Mouse (Mus musculus) midbrain, embryonic 14.5 days (tissue): ENCODE data around the gene Stk32c. TPM values are rescaled to one million over a fixed set of nuclear protein-coding genes. Genes with fewer than 3 reads are reported as not detected.

Experiments used
- ATAC-seq: fragments of 200-750 bp; cut with Nextera tagmentation; 2 replicates; pipeline ENCODE4 v1.8.0; 2017; ENCODE audit warnings: moderate number of reproducible peaks, moderate library complexity; ENCODE audit not compliant: low FRiP score, low TSS enrichment
- DNase-seq: peaks from one replicate; pipeline ENCODE4 v3.0.0-alpha.2; 2015
- H3K27ac ChIP-seq: fragments of 300-500 bp; sonication (generic); replicated peaks from 2 replicates; pipeline ENCODE4 v1.5.1; 2014; ENCODE audit warnings: mild to moderate bottlenecking, low read depth, low read length, moderate library complexity
- H3K27me3 ChIP-seq: fragments of 300-500 bp; sonication (generic); 2 replicates; pipeline ENCODE4 v1.6.1; 2014; ENCODE audit warnings: low read length, control low read depth, mixed read lengths; ENCODE audit not compliant: control insufficient read depth, insufficient read depth
- H3K36me3 ChIP-seq: fragments of 300-500 bp; sonication (generic); 2 replicates; pipeline ENCODE4 v1.6.1; 2014; ENCODE audit warnings: low read length, control low read depth; ENCODE audit not compliant: control insufficient read depth, insufficient read depth
- H3K4me1 ChIP-seq: fragments of 300-500 bp; sonication (generic); 2 replicates; pipeline ENCODE4 v1.6.1; 2014; ENCODE audit warnings: mild to moderate bottlenecking, antibody characterized with exemption, low read length, control low read depth; ENCODE audit not compliant: control insufficient read depth, insufficient read depth
- H3K4me2 ChIP-seq: fragments of 300-500 bp; sonication (generic); 2 replicates; pipeline ENCODE4 v1.6.1; 2014; ENCODE audit warnings: mild to moderate bottlenecking, low read length, moderate library complexity
- H3K4me3 ChIP-seq: fragments of 300-500 bp; sonication (generic); replicated peaks from 2 replicates; pipeline ENCODE4 v1.5.1; 2014; ENCODE audit warnings: low read depth, low read length
- H3K9ac ChIP-seq: fragments of 300-500 bp; sonication (generic); replicated peaks from 2 replicates; pipeline ENCODE4 v1.6.1; 2014; ENCODE audit warnings: mild to moderate bottlenecking, low read length, moderate library complexity
- H3K9me3 ChIP-seq: fragments of 300-500 bp; sonication (generic); 2 replicates; pipeline ENCODE4 v1.6.1; 2016; ENCODE audit warnings: low read length, control low read depth, mixed read lengths; ENCODE audit not compliant: control insufficient read depth
- WGBS: fragments of 180-500 bp; shearing (Covaris S2); extraction: QIAGEN DNeasy Blood & Tissue Kit; methylation state at CpG from one replicate; pipeline ENCODE4 v1.1.7; 2014; 5-methylcytosine and 5-hydroxymethylcytosine counted together
- polyA plus RNA-seq: library from polyadenylated mRNA; unstranded; fragments of >200 nt; fragmentation: Nextera tagmentation; extraction: Ambion mirVana; gene quantifications from 2 replicates; pipeline ENCODE4 v1.2.1, GENCODE M21; 2014

Gene Stk32c
- polyA plus RNA-seq, 1 experiment from 2014 or later: 0.99 TPM

GRCm38 (mm10) chr7:139086195-139087158 is 126.6 kb downstream of the Stk32c start:
- Histone ChIP-seq H3K36me3 (peaks cover 24% of the 10 kb centered on the region), H3K9me3 (no peaks in the 10 kb centered on the region), H3K4me1 (peaks cover 23% of the 10 kb centered on the region), H3K4me3 (peak overlapping the region; percentile 85), H3K27me3 (no peaks in the 10 kb centered on the region), H3K4me2 (peak overlapping the region; percentile 85), H3K9ac (peak overlapping the region; percentile 98), H3K27ac (peak overlapping the region; percentile 89)
- under 1% methylated on average over 61 of the region's 61 CpGs for WGBS
- DNase-seq: peak; percentile 79
- peak; percentile 70 for ATAC-seq

GRCm38 (mm10) chr7:139085629-139086194 is 127.4 kb downstream of the Stk32c start, which contains the start of gene Dpysl4:
Gene Dpysl4, plus strand, starts transcription at chr7:139086001.
- Histone ChIP-seq H3K4me3 (peak within 1 kb of the TSS; percentile 85), H3K4me2 (peak within 1 kb of the TSS; percentile 85), H3K27me3 (no peaks in the 10 kb centered on the region), H3K9me3 (no peaks in the 10 kb centered on the region), H3K9ac (peak within 1 kb of the TSS; percentile 98), H3K27ac (peak within 1 kb of the TSS; percentile 89), H3K4me1 (peaks cover 23% of the 10 kb centered on the region), H3K36me3 (peaks cover 16% of the 10 kb centered on the region)
- 6% methylated on average over 32 of the region's 32 CpGs for WGBS
- peak; percentile 87 for ATAC-seq
- peak; percentile 95 for DNase-seq

GRCm38 (mm10) chr7:139084316-139084715 is 128.8 kb downstream of the Stk32c start:
- 62% methylated on average over 1 of the region's 1 CpGs for WGBS
- Histone ChIP-seq H3K27me3 (no peaks in the 10 kb centered on the region), H3K4me1 (peaks cover 23% of the 10 kb centered on the region), H3K9me3 (no peaks in the 10 kb centered on the region), H3K4me2 (no peak overlapping the region), H3K27ac (no peak overlapping the region), H3K4me3 (no peak overlapping the region), H3K36me3 (0 out of 2 replicates have a peak, but pooled peaks cover 3% of the 10 kb centered on the region), H3K9ac (no peak overlapping the region)
- ATAC-seq: no peak
- no peak for DNase-seq

DNA sequence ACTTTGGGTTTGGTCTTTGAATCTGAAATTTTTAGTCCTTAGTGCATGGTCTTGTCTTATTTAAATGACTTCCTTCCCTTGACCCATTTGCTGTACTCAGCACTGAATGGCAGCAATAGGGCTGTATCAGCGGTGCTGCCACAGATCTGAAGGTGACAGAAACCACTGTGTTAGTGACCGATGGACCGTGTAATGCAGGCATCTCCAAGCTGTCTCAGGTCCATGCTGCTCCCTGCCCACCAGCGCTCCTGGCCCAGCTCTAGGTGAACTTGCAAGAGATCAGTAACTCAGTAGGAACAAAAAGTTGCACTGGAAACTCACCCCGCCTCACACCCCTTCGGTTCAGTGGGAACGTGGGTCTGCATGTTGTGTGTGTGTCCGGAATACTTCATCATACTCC is 130.8 kb downstream of the Stk32c start:
- Histone ChIP-seq H3K4me1 (peaks cover 18% of the 10 kb centered on the region), H3K27me3 (no peaks in the 10 kb centered on the region), H3K36me3 (no peaks in the 10 kb centered on the region), H3K9ac (no peak overlapping the region), H3K4me3 (no peak overlapping the region), H3K27ac (no peak overlapping the region), H3K9me3 (no peaks in the 10 kb centered on the region), H3K4me2 (no peak overlapping the region)
- DNase-seq: no peak
- no peak for ATAC-seq
- WGBS: 59% methylated on average over 8 of the region's 8 CpGs

GRCm38 (mm10) chr7:139081158-139081557 is 131.9 kb downstream of the Stk32c start:
- H3K9me3 ChIP-seq: no peaks in the 10 kb centered on the region
- H3K4me1 ChIP-seq: peaks cover 21% of the 10 kb centered on the region
- ATAC-seq (no peak), DNase-seq (no peak)
- 61% methylated on average over 5 of the region's 5 CpGs for WGBS
- H3K4me2 ChIP-seq: no peak overlapping the region
- no peaks in the 10 kb centered on the region for H3K36me3 ChIP-seq
- no peaks in the 10 kb centered on the region for H3K27me3 ChIP-seq
- no peak overlapping the region for H3K27ac ChIP-seq
- H3K9ac ChIP-seq: no peak overlapping the region
- H3K4me3 ChIP-seq: no peak overlapping the region

GRCm38 (mm10) chr7:139080714-139081113 is 132.4 kb downstream of the Stk32c start:
- no peak for ATAC-seq
- Histone ChIP-seq H3K27ac (no peak overlapping the region), H3K9me3 (no peaks in the 10 kb centered on the region), H3K36me3 (no peaks in the 10 kb centered on the region), H3K4me1 (peaks cover 24% of the 10 kb centered on the region), H3K4me2 (no peak overlapping the region), H3K9ac (no peak overlapping the region), H3K4me3 (no peak overlapping the region), H3K27me3 (no peaks in the 10 kb centered on the region)
- 68% methylated on average over 4 of the region's 4 CpGs for WGBS
- no peak for DNase-seq

GRCm38 (mm10) chr7:139079141-139079540 is 134.0 kb downstream of the Stk32c start:
- peaks cover 37% of the 10 kb centered on the region for H3K4me1 ChIP-seq
- no peak for DNase-seq
- H3K27me3 ChIP-seq: no peaks in the 10 kb centered on the region
- no peak for ATAC-seq
- 77% methylated on average over 7 of the region's 7 CpGs for WGBS
- no peak overlapping the region for H3K27ac ChIP-seq
- H3K9ac ChIP-seq: no peak overlapping the region
- no peak overlapping the region for H3K4me2 ChIP-seq
- no peak overlapping the region for H3K4me3 ChIP-seq
- H3K9me3 ChIP-seq: no peaks in the 10 kb centered on the region
- no peaks in the 10 kb centered on the region for H3K36me3 ChIP-seq

DNA sequence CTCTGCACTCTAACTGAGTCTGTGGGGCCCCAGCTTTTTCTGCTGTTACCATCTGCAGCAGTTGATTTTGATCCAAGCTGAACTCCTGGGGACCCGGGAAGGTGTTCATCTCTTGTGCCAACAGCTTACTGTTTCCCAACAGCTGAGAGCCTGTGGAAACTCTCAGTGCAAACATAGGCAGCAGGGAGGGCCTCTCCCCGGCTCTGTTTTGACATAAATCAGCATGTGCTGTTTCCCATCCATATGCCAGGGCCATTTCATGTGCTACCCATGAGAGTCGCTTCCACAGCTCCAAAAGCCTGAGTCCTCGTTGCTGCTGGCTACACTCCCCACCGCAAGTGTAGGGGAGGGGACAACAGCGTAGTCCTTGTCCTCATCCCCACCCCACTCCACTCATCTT is 134.9 kb downstream of the Stk32c start:
- no peak overlapping the region for H3K9ac ChIP-seq
- 50% methylated on average over 6 of the region's 6 CpGs for WGBS
- no peak for ATAC-seq

More for the DNA sequence above, 134.9 kb downstream of the Stk32c start:
- H3K27ac ChIP-seq: 0 out of 2 replicates have a peak overlapping the region, but pooled peaks have one; percentile 49
- H3K9me3 ChIP-seq: no peaks in the 10 kb centered on the region
- no peak overlapping the region for H3K4me3 ChIP-seq
- H3K4me1 ChIP-seq: peaks cover 37% of the 10 kb centered on the region
- H3K36me3 ChIP-seq: no peaks in the 10 kb centered on the region
- no peak for DNase-seq
- no peak overlapping the region for H3K4me2 ChIP-seq
- no peaks in the 10 kb centered on the region for H3K27me3 ChIP-seq
